Mouse (Mus musculus): ENCODE data around the gene Ensa. TPM values are rescaled to one million over a fixed set of nuclear protein-coding genes. Genes with fewer than 3 reads are reported as not detected.
"Not testable (repeated sequence)": the region's sequence is repeated elsewhere in the genome, so short reads cannot be mapped to it uniquely, and the experiment has no call there.

Ensa gene
- polyA plus RNA-seq, 1 experiment from 2014 or later: 69.2 TPM

- no peaks in the 10 kb centered on the region for H3K9me3 ChIP-seq
- 18% methylated on average over 6 of the region's 6 CpGs for WGBS
- no peaks in the 10 kb centered on the region for H3K27me3 ChIP-seq
- H3K4me3 ChIP-seq: no peak overlapping the region
- peaks cover 74% of the 10 kb centered on the region for H3K4me1 ChIP-seq
- no peak overlapping the region for H3K4me2 ChIP-seq
- H3K36me3 ChIP-seq: peaks cover 41% of the 10 kb centered on the region
- ATAC-seq (ENCODE audit: borderline replicate concordance, extremely low read depth, low FRiP score, low TSS enrichment): peak; percentile 55
- no peak overlapping the region for H3K9ac ChIP-seq
- H3K27ac ChIP-seq: peak overlapping the region; percentile 94
Observed at GRCm38 (mm10) chr3:95666124-95666844, 41.5 kb downstream of the Ensa start.

GRCm38 (mm10) chr3:95667521-95667920 is 42.7 kb downstream of the Ensa start:
- H3K4me3 ChIP-seq: no peak overlapping the region

GRCm38 (mm10) chr3:95668026-95668425 is 43.2 kb downstream of the Ensa start:
- 14% methylated on average over 7 of the region's 7 CpGs for WGBS
- ATAC-seq (ENCODE audit: borderline replicate concordance, extremely low read depth, low FRiP score, low TSS enrichment): peak; percentile 40; the same call in 1 of the 2 replicates
- peak overlapping the region; percentile 15 for H3K4me2 ChIP-seq

More at GRCm38 (mm10) chr3:95667521-95667920, 42.7 kb downstream of the Ensa start:
- no peaks in the 10 kb centered on the region for H3K27me3 ChIP-seq
- H3K36me3 ChIP-seq: peaks cover 32% of the 10 kb centered on the region
- ATAC-seq (ENCODE audit: borderline replicate concordance, extremely low read depth, low FRiP score, low TSS enrichment): no peak
- no peaks in the 10 kb centered on the region for H3K9me3 ChIP-seq
- H3K4me1 ChIP-seq: peaks cover 72% of the 10 kb centered on the region
- H3K9ac ChIP-seq: peak overlapping the region; percentile 16; the same call in 1 of the 2 replicates
- peak overlapping the region; percentile 15 for H3K4me2 ChIP-seq
- WGBS: 22% methylated on average over 4 of the region's 4 CpGs
- peak overlapping the region; percentile 94 for H3K27ac ChIP-seq

DNA sequence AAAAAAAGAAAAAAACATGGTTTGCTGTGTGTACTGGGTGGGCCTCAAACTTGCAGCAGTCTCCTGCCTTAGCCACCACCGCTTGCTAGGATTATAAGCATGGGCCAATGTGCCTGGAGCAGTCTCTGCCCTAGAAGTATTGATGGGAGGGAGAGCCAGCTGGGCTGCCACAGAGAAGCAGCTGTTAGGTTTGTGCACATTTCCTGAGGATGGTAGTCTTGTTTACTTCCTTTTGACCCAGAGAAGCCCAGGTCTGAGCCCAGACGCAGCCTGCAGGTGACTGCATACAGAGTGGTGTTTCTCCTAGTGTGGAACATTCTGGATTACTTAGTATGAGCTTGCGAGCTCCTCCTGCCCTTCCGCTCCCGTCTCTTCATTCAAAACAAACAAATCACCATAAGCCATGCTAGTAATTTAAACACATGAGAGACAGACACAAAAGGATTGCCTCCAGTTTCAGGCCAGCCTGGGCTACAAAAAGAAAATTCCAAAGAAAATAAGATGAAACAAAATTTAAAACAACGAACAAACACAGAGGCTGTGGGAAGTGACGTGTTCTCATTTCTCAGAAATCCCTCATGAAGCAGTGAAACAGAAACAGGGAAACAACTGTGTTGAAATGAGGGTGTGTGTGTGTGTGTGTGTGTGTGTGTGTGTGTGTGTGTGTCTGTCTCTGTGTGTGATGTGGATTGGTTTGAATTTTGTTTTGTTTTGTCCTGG is 44.0 kb downstream of the Ensa start:
- Histone ChIP-seq H3K4me2 (peak overlapping the region; percentile 4; the same call in 1 of the 2 replicates), H3K4me1 (peaks cover 73% of the 10 kb centered on the region), H3K4me3 (no peak overlapping the region), H3K27me3 (no peaks in the 10 kb centered on the region), H3K36me3 (peaks cover 20% of the 10 kb centered on the region), H3K27ac (peak overlapping the region; percentile 94), H3K9ac (no peak overlapping the region), H3K9me3 (no peaks in the 10 kb centered on the region)
- no peak for ATAC-seq (ENCODE audit: borderline replicate concordance, extremely low read depth, low FRiP score, low TSS enrichment)
- WGBS: 49% methylated on average over 7 of the region's 7 CpGs

More at GRCm38 (mm10) chr3:95668026-95668425, 43.2 kb downstream of the Ensa start:
- no peaks in the 10 kb centered on the region for H3K27me3 ChIP-seq
- no peaks in the 10 kb centered on the region for H3K9me3 ChIP-seq
- peak overlapping the region; percentile 16; the same call in 1 of the 2 replicates for H3K9ac ChIP-seq
- H3K36me3 ChIP-seq: peaks cover 27% of the 10 kb centered on the region
- peaks cover 72% of the 10 kb centered on the region for H3K4me1 ChIP-seq
- no peak overlapping the region for H3K4me3 ChIP-seq
- peak overlapping the region; percentile 94 for H3K27ac ChIP-seq

- Histone ChIP-seq H3K9ac (no peak overlapping the region), H3K9me3 (no peaks in the 10 kb centered on the region), H3K4me2 (no peak overlapping the region), H3K4me1 (peaks cover 73% of the 10 kb centered on the region), H3K36me3 (peaks cover 15% of the 10 kb centered on the region), H3K27ac (peak overlapping the region; percentile 35; the same call in 1 of the 2 replicates), H3K4me3 (no peak overlapping the region), H3K27me3 (no peaks in the 10 kb centered on the region)
- ATAC-seq (ENCODE audit: borderline replicate concordance, extremely low read depth, low FRiP score, low TSS enrichment): no peak
- WGBS: 89% methylated on average over 3 of the region's 3 CpGs
Observed at GRCm38 (mm10) chr3:95669309-95669665, 44.5 kb downstream of the Ensa start.

DNA sequence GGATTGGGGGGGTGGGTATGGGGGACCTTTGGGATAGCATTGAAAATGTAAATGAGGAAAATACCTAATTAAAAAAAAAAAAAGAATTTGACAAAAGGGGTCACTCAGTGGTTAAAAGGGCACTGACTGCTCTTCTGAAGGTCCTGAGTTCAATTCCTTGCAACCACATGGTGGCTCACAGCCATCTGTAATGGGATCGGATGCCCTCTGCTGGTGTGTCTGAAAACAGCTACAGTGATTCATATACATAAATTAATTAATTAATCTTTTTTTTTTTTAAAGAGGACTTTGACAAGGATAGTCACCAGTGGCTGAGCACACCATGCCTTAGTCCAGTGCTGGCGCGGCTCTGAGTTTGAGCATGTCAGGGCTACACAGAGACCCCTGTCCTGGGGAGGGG is 45.6 kb downstream of the Ensa start:
- 91% methylated on average over 3 of the region's 3 CpGs for WGBS
- H3K27me3 ChIP-seq; H3K4me2 ChIP-seq; ATAC-seq (ENCODE audit: borderline replicate concordance, extremely low read depth, low FRiP score, low TSS enrichment); H3K9me3 ChIP-seq; H3K27ac ChIP-seq; H3K4me3 ChIP-seq; H3K9ac ChIP-seq: not testable (repeated sequence)
- Histone ChIP-seq H3K36me3 (peaks cover 12% of the 10 kb centered on the region; the same call in 1 of the 2 replicates), H3K4me1 (peaks cover 78% of the 10 kb centered on the region)

GRCm38 (mm10) chr3:95671201-95671600 is 46.4 kb downstream of the Ensa start:
- Histone ChIP-seq H3K4me3 (no peak overlapping the region), H3K9ac (no peak overlapping the region), H3K4me2 (no peak overlapping the region), H3K9me3 (no peaks in the 10 kb centered on the region), H3K4me1 (peaks cover 80% of the 10 kb centered on the region), H3K27ac (peak overlapping the region; percentile 95), H3K27me3 (no peaks in the 10 kb centered on the region), H3K36me3 (peaks cover 12% of the 10 kb centered on the region; the same call in 1 of the 2 replicates)
- ATAC-seq (ENCODE audit: borderline replicate concordance, extremely low read depth, low FRiP score, low TSS enrichment): no peak
- 64% methylated on average over 5 of the region's 5 CpGs for WGBS

DNA sequence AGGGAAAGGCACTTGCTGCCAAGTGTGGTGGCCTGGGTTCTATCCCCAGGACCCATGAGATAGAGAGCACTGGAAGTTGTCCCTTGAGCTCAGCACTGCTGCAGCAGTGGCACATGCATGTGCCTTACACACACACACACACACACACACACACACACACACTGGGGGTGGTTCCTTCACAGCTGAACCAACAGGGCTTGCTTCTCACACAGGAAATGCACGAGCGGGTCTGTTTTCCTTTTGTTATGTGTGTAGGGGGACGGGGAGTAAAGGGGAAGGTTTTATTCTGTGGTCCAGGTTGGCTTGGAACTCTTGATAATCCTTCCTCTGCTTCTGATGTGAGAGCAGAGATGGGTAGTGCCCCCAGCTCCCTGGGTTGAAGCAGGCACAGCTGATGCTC is 47.7 kb downstream of the Ensa start:
- no peak for ATAC-seq (ENCODE audit: borderline replicate concordance, extremely low read depth, low FRiP score, low TSS enrichment)
- Histone ChIP-seq H3K4me2 (peak overlapping the region; percentile 40; the same call in 1 of the 2 replicates), H3K9ac (0 out of 2 replicates have a peak overlapping the region, but pooled peaks have one; percentile 0)

GRCm38 (mm10) chr3:95672861-95673706 is 48.3 kb downstream of the Ensa start:
- 22% methylated on average over 10 of the region's 10 CpGs for WGBS
- peaks cover 12% of the 10 kb centered on the region; the same call in 1 of the 2 replicates for H3K36me3 ChIP-seq
- peak overlapping the region; percentile 11; the same call in 1 of the 2 replicates for H3K9ac ChIP-seq
- H3K4me3 ChIP-seq: no peak overlapping the region; the same call in 1 of the 2 replicates
- H3K4me2 ChIP-seq: peak overlapping the region; percentile 40
- H3K9me3 ChIP-seq: no peaks in the 10 kb centered on the region
- no peaks in the 10 kb centered on the region for H3K27me3 ChIP-seq
- no peak for ATAC-seq (ENCODE audit: borderline replicate concordance, extremely low read depth, low FRiP score, low TSS enrichment)
- peak overlapping the region; percentile 95 for H3K27ac ChIP-seq
- peaks cover 67% of the 10 kb centered on the region for H3K4me1 ChIP-seq

More for the DNA sequence above, 47.7 kb downstream of the Ensa start:
- Histone ChIP-seq H3K4me1 (peaks cover 73% of the 10 kb centered on the region), H3K36me3 (peaks cover 12% of the 10 kb centered on the region; the same call in 1 of the 2 replicates), H3K9me3 (no peaks in the 10 kb centered on the region), H3K4me3 (no peak overlapping the region), H3K27ac (peak overlapping the region; percentile 95), H3K27me3 (no peaks in the 10 kb centered on the region)
- WGBS: 34% methylated on average over 3 of the region's 3 CpGs

DNA sequence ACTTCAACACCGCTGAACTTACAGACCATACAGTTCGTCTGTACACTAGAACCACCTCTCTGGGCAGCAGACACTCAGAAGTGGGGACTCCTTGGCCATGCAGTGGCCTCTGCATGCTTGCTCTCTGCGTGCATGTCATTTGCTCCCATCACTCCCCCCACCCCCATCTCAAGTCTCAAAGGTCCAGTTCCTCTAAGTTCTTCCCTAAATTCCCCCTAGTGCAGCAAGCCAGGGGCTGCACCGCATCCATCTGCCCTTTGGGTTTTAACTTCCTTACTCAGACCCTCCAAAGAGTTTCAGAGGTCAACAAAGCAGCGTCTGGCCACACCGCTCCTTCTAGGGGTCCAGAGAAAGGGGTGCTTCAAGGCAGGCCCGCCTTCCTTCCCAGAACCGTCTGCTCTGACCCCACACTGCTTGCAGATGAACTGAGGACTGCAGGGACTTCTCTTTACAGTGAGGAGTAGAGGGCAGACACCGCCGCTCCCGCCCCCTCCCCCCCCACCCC is 49.0 kb downstream of the Ensa start:
- peak overlapping the region; percentile 95 for H3K27ac ChIP-seq
- H3K9ac ChIP-seq: peak overlapping the region; percentile 11; the same call in 1 of the 2 replicates
- no peak overlapping the region; the same call in 1 of the 2 replicates for H3K4me3 ChIP-seq

DNA sequence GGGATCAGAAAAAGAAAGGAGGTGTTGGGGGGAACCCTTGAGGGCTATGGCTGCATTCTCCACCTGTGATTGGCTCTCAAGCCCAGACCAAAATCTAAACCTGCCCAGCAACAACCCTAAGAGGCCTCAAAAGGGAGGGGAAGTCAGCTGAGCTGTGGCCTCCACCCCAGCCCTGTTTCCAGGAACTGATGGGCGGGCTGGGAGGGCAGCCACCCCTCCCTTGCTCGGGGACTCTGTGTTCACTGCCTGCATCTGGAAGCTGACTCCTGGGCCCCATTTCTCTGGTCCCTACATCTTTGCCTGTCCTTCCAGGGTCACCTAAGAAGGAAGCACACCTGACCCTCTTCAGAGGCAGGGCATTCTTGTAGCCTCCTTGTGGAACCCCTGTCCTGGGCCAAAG is 49.4 kb downstream of the Ensa start:
- peaks cover 59% of the 10 kb centered on the region for H3K4me1 ChIP-seq

More for the DNA sequence above, 49.0 kb downstream of the Ensa start:
- no peak for ATAC-seq (ENCODE audit: borderline replicate concordance, extremely low read depth, low FRiP score, low TSS enrichment)
- Histone ChIP-seq H3K36me3 (peaks cover 12% of the 10 kb centered on the region; the same call in 1 of the 2 replicates), H3K4me2 (peak overlapping the region; percentile 40), H3K27me3 (no peaks in the 10 kb centered on the region), H3K4me1 (peaks cover 60% of the 10 kb centered on the region), H3K9me3 (no peaks in the 10 kb centered on the region)
- 11% methylated on average over 11 of the region's 11 CpGs for WGBS

More for the DNA sequence above, 49.4 kb downstream of the Ensa start:
- WGBS: 4% methylated on average over 2 of the region's 2 CpGs
- Histone ChIP-seq H3K9me3 (no peaks in the 10 kb centered on the region), H3K4me2 (peak overlapping the region; percentile 40), H3K4me3 (no peak overlapping the region), H3K27ac (peak overlapping the region; percentile 95), H3K9ac (no peak overlapping the region), H3K27me3 (no peaks in the 10 kb centered on the region), H3K36me3 (peaks cover 12% of the 10 kb centered on the region; the same call in 1 of the 2 replicates)
- peak; percentile 77 for ATAC-seq (ENCODE audit: borderline replicate concordance, extremely low read depth, low FRiP score, low TSS enrichment)
